Mouse (Mus musculus) MEL (cell line): ENCODE results near the gene Acsl4.

Experiments used
- CTCF ChIP-seq, 3 experiments: IDR thresholded peaks in 2 of 3; conservative IDR thresholded peaks in 1 of 3; 2 replicates each; pipeline ENCODE4 v1.5.1; 2011 to 2012; ENCODE audit warnings: low read length in 3 of 3, low read depth in 2 of 3, mild to moderate bottlenecking in 2 of 3, improper control_type of control experiment in 1 of 3, inconsistent platforms in 1 of 3, mixed read lengths in 1 of 3, moderate library complexity in 1 of 3; ENCODE audit not compliant: control insufficient read depth in 1 of 3, insufficient read depth in 1 of 3, poor library complexity in 1 of 3, severe bottlenecking in 1 of 3
- NELFE ChIP-seq: IDR thresholded peaks from 2 replicates; pipeline ENCODE4 v1.6.1; 2011; ENCODE audit warnings: low read depth, low read length, improper control_type of control experiment

GRCm38 (mm10) chrX:142305010-142305868 is 85.1 kb downstream of the Acsl4 start:
- TF ChIP-seq CTCF (IDR thresholded peaks at IDR 0.05 in 2 of 3, conservative IDR thresholded peaks at IDR 0.05 in 1 of 3; ENCODE audit: control insufficient read depth in 1 of 3, insufficient read depth in 1 of 3, low read depth in 2 of 3, low read length in 3 of 3, poor library complexity in 1 of 3, severe bottlenecking in 1 of 3) = no peak
- no peak for TF ChIP-seq NELFE
